Mouse (Mus musculus) stomach, postnatal 0 days (tissue): ENCODE data around the gene Wnt9b. TPM values are rescaled to one million over a fixed set of nuclear protein-coding genes. Genes with fewer than 3 reads are reported as not detected.
A peak's percentile ranks its signal among the peaks of the same experiment; 100 is the strongest.

Experiments used
- ATAC-seq: fragments of 200-750 bp; cut with Nextera tagmentation; 2 replicates; pipeline ENCODE4 v1.8.0; 2017; ENCODE audit not compliant: low FRiP score, low TSS enrichment
- DNase-seq: peaks from one replicate; pipeline ENCODE4 v3.0.0-alpha.2; 2016; ENCODE audit warnings: low spot score
- H3K27ac ChIP-seq: fragments of 300-500 bp; sonication (generic); replicated peaks from 2 replicates; pipeline ENCODE4 v1.5.1; 2014; ENCODE audit warnings: mild to moderate bottlenecking, control low read depth
- H3K27me3 ChIP-seq: fragments of 300-500 bp; sonication (generic); 2 replicates; pipeline ENCODE4 v1.6.1; 2014; ENCODE audit warnings: low read length; ENCODE audit not compliant: control insufficient read depth, insufficient read depth
- H3K36me3 ChIP-seq: fragments of 300-500 bp; sonication (generic); 2 replicates; pipeline ENCODE4 v1.6.1; 2014; ENCODE audit warnings: low read length, mixed read lengths; ENCODE audit not compliant: control insufficient read depth, insufficient read depth
- H3K4me1 ChIP-seq: fragments of 300-500 bp; sonication (generic); replicated peaks from 2 replicates; pipeline ENCODE4 v1.6.1; 2014; ENCODE audit warnings: antibody characterized with exemption; ENCODE audit not compliant: control insufficient read depth, insufficient read depth
- H3K4me2 ChIP-seq: fragments of 300-500 bp; sonication (generic); replicated peaks from 2 replicates; pipeline ENCODE4 v1.6.1; 2014; ENCODE audit warnings: low read depth, mild to moderate bottlenecking, control low read depth, moderate library complexity
- H3K4me3 ChIP-seq: fragments of 300-500 bp; sonication (generic); 2 replicates; pipeline ENCODE4 v1.5.1; 2014; ENCODE audit warnings: low read depth, low read length, control low read depth
- H3K9ac ChIP-seq: fragments of 300-500 bp; sonication (generic); 2 replicates; pipeline ENCODE4 v1.6.1; 2014; ENCODE audit warnings: mild to moderate bottlenecking, low read length, control low read depth, mixed read lengths
- H3K9me3 ChIP-seq: fragments of 300-500 bp; sonication (generic); 2 replicates; pipeline ENCODE4 v1.6.1; 2016; ENCODE audit warnings: low read length; ENCODE audit not compliant: control insufficient read depth
- CTCF ChIP-seq: IDR thresholded peaks from 2 replicates; pipeline ENCODE4 v1.5.1; 2016; ENCODE audit warnings: antibody characterized with exemption, low read depth, mild to moderate bottlenecking, moderate library complexity
- EP300 ChIP-seq: optimal IDR thresholded peaks from 2 replicates; pipeline ENCODE3; 2016; ENCODE audit warnings: antibody characterized with exemption
- whole genome bisulfite sequencing: fragments of 180-500 bp; shearing (Covaris S2); extraction: QIAGEN DNeasy Blood & Tissue Kit; methylation state at CpG from one replicate; pipeline ENCODE4 v1.1.7; 2014; 5-methylcytosine and 5-hydroxymethylcytosine counted together
- polyA plus RNA-seq: library from polyadenylated mRNA; unstranded; fragments of >200 nt; fragmentation: Nextera tagmentation; extraction: Ambion mirVana; gene quantifications from 2 replicates; pipeline ENCODE4 v1.2.1, GENCODE M21; 2015

Gene Wnt9b
- polyA plus RNA-seq, 1 experiment from 2014 or later, result not detected

DNA sequence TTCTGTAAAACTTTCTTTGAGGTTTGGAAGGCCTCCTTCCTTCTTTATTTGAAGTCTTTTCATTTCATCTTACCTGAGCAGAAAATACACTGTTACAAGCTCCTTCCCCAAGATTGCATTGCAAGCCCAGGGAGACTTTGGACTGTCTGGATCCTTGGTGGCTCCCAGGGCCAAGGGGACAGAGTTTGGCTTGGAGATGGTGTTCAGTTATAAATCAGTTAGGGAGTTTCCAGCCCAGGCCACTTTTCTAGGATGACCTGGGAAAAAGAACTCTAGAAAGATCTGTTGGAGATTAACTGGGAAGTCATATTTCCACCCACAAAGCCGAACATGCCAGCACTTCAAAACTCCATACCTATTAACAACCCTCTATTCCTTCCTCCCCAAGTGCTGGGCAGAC, 39.6 kb downstream of the Wnt9b start:
- WGBS, result 80% methylated on average over 1 of the region's 1 CpGs
- no peak for DNase-seq
- no peak overlapping the region for H3K4me2 ChIP-seq
- H3K9me3 ChIP-seq, result no peaks in the 10 kb centered on the region
- ATAC-seq, result no peak
- H3K9ac ChIP-seq, result no peak overlapping the region
- H3K4me1 ChIP-seq, result no peaks in the 10 kb centered on the region
- no peaks in the 10 kb centered on the region for H3K27me3 ChIP-seq
- no peak overlapping the region for H3K4me3 ChIP-seq
- no peaks in the 10 kb centered on the region for H3K36me3 ChIP-seq
- TF ChIP-seq EP300 (no peak), CTCF (no peak)
- H3K27ac ChIP-seq, result no peak overlapping the region

DNA sequence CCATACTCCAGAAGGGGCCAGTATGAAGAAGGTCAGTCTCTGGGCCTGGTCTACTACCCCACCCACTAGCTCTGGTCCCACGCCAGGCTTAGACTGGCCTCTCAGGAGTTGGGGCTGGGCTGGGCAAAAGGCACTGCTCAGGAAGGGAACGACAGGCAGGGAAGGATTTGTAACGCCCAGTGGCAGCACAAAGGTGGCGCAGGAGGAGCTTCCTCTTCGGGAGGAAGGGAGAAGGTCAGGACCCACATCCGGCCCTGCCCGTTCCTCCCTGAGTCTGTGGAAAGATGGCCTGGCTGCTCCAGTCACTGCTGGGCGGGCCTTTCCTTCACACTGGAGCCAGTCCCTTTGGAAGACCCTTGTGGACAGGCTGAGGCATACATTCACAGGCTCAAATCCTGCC, 42.6 kb downstream of the Wnt9b start:
- peak; percentile 10; the same call in 1 of the 2 replicates for TF ChIP-seq CTCF
- no peak for TF ChIP-seq EP300
- Histone ChIP-seq H3K9me3 (no peaks in the 10 kb centered on the region), H3K27ac (no peak overlapping the region), H3K4me2 (no peak overlapping the region), H3K4me1 (no peaks in the 10 kb centered on the region), H3K9ac (no peak overlapping the region), H3K4me3 (no peak overlapping the region), H3K27me3 (no peaks in the 10 kb centered on the region), H3K36me3 (no peaks in the 10 kb centered on the region)
- ATAC-seq, result peak; percentile 57; the same call in 1 of the 2 replicates
- no peak for DNase-seq
- WGBS, result 41% methylated on average over 8 of the region's 8 CpGs

DNA sequence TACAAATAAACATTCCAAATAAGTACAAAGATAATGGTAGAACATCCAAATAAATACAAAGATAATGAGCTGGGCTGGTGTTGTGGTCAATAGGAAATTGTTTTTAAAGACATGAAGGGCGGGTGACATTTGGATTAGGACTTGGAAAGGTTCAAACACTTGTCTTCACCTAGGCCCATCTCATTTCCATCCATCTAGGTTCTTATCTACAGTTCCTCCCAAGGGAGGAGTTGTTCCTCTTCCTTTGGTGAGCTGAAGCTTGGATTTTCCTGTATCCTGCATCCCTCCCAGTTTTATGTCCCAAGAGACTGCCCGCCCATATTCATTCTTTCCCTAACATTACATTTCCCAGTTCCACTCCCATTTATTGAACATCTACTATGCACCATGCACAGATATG, 51.4 kb downstream of the Wnt9b start:
- H3K9ac ChIP-seq, result peak overlapping the region; percentile 94
- ATAC-seq (no peak), DNase-seq (no peak)
- H3K27me3 ChIP-seq, result no peaks in the 10 kb centered on the region
- TF ChIP-seq CTCF, result no peak
- no peak for TF ChIP-seq EP300
- H3K4me2 ChIP-seq, result peak overlapping the region; percentile 72
- H3K27ac ChIP-seq, result peak overlapping the region; percentile 98
- H3K36me3 ChIP-seq, result no peaks in the 10 kb centered on the region
- no peaks in the 10 kb centered on the region for H3K4me1 ChIP-seq
- H3K4me3 ChIP-seq, result peak overlapping the region; percentile 91
- no peaks in the 10 kb centered on the region for H3K9me3 ChIP-seq
- WGBS, result 71% methylated on average over 2 of the region's 2 CpGs

DNA sequence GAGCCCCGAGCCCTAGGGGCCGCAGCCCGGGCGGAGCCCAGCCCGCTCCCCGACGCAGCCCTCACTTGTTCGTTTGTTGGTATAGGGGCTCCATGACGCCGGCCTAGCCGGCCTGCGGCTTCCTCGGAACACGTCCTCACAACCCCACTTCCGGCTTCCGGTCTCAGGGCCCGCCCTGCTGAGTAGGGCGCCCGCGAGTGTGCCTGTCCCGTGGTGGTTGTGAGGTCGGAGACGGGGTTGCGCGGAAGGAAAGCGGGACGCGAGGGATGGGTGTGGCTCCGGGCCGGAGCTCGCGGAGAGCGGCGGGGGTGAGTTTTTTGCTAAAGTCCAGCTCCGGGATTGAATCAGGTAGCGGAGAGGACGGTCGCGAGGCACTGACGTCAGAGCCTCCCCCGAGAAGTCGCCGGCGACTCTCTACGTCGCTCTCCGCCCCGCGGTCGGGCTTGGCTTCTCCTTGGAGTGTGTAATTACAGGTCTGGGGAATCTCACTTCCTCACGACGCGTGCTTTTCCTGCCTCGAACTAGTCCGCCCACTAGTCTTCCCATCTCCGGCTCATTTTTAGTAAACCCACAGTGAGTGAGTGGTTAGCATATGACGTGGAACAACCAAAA, 52.0 kb downstream of the Wnt9b start, which contains the start of gene Gosr2:
Gene Gosr2 (minus strand): TSS at position 334 of the 612 bp plus-strand sequence.
- H3K27me3 ChIP-seq, result no peaks in the 10 kb centered on the region
- TF ChIP-seq CTCF, result no peak
- no peak for TF ChIP-seq EP300
- H3K36me3 ChIP-seq, result no peaks in the 10 kb centered on the region
- H3K27ac ChIP-seq, result peak within 1 kb of the TSS; percentile 98
- under 1% methylated on average over 57 of the region's 57 CpGs for WGBS
- no peaks in the 10 kb centered on the region for H3K4me1 ChIP-seq
- H3K9me3 ChIP-seq, result no peaks in the 10 kb centered on the region
- ATAC-seq (peak; percentile 97), DNase-seq (peak; percentile 93)
- peak within 1 kb of the TSS; percentile 94 for H3K9ac ChIP-seq
- peak within 1 kb of the TSS; percentile 91 for H3K4me3 ChIP-seq
- H3K4me2 ChIP-seq, result peak within 1 kb of the TSS; percentile 72

- DNase-seq (no peak), ATAC-seq (peak; percentile 73)
- H3K27me3 ChIP-seq, result no peaks in the 10 kb centered on the region
- H3K4me3 ChIP-seq, result peak overlapping the region; percentile 91
- TF ChIP-seq EP300 (no peak), CTCF (peak; percentile 40)
- 1% methylated on average over 18 of the region's 18 CpGs for WGBS
- H3K4me2 ChIP-seq, result peak overlapping the region; percentile 72
- H3K9me3 ChIP-seq, result no peaks in the 10 kb centered on the region
- H3K4me1 ChIP-seq, result no peaks in the 10 kb centered on the region
- no peaks in the 10 kb centered on the region for H3K36me3 ChIP-seq
- peak overlapping the region; percentile 98 for H3K27ac ChIP-seq
- H3K9ac ChIP-seq, result peak overlapping the region; percentile 94
Observed at GRCm38 (mm10) chr11:103696851-103697564, 52.6 kb downstream of the Wnt9b start.

DNA sequence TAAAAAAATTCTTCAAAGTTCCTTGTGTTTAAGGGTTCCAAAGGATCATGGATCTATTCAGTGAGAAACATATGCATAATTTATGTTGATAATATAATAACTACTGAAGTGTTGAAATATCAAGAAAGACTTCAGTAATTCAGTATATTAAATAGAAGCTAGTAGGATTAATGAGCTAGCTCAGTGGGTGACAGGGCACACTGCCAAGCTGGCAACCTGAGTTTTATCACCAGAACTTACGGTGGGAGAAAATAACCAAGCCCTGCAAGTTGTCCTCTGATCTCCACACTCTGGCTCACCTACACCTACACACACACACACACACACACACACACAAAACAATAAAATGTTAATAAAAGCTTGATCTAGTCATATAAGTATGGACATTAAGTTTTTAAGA, 56.4 kb downstream of the Wnt9b start:
- H3K27ac ChIP-seq, result no peak overlapping the region
- no peaks in the 10 kb centered on the region for H3K9me3 ChIP-seq
- TF ChIP-seq EP300 (no peak), CTCF (no peak)
- H3K4me1 ChIP-seq, result no peaks in the 10 kb centered on the region
- ATAC-seq (no peak), DNase-seq (no peak)
- no peak overlapping the region for H3K4me2 ChIP-seq
- H3K9ac ChIP-seq, result no peak overlapping the region
- H3K4me3 ChIP-seq, result no peak overlapping the region
- WGBS, result 35% methylated on average over 1 of the region's 1 CpGs
- H3K36me3 ChIP-seq, result 0 out of 2 replicates have a peak, but pooled peaks cover 3% of the 10 kb centered on the region
- no peaks in the 10 kb centered on the region for H3K27me3 ChIP-seq
